Mouse (Mus musculus) cerebellum, adult 2 months (tissue): ENCODE measurements around the gene Cpsf4l. TPM values are rescaled to one million over a fixed set of nuclear protein-coding genes. Genes with fewer than 3 reads are reported as not detected.
A peak's percentile ranks its signal among the peaks of the same experiment; 100 is the strongest.
"Not testable (repeated sequence)": the region's sequence is repeated elsewhere in the genome, so short reads cannot be mapped to it uniquely, and the experiment has no call there.

ENCODE experiments used
- DNase-seq, 2 experiments: peaks; one replicate each; pipeline ENCODE4 v3.0.0; 2021
- H3K27ac ChIP-seq: fragments of 200-500 bp; 2 replicates; pipeline ENCODE4 v1.5.1; 2012; ENCODE audit warnings: low read length, control low read depth, inconsistent platforms; ENCODE audit not compliant: insufficient read depth
- H3K27me3 ChIP-seq: fragments of 200-500 bp; 2 replicates; pipeline ENCODE4 v1.6.1; 2012; ENCODE audit warnings: inconsistent platforms, mild to moderate bottlenecking, low read length, moderate library complexity; ENCODE audit not compliant: control insufficient read depth, insufficient read depth
- H3K4me1 ChIP-seq: fragments of 200-500 bp; 2 replicates; pipeline ENCODE4 v1.6.1; 2011; ENCODE audit warnings: low read length; ENCODE audit not compliant: control insufficient read depth, insufficient read depth
- H3K4me3 ChIP-seq: fragments of 200-500 bp; replicated peaks from 2 replicates; pipeline ENCODE3; 2011; ENCODE audit warnings: mild to moderate bottlenecking, low read depth, low read length, control low read depth; ENCODE audit not compliant: insufficient read depth
- CTCF ChIP-seq: fragments of 200-500 bp; IDR thresholded peaks from 2 replicates; pipeline ENCODE4 v1.5.1; 2011; ENCODE audit warnings: low read depth, mild to moderate bottlenecking, control low read depth, low read length, moderate library complexity, borderline replicate concordance; ENCODE audit not compliant: insufficient read depth
- POLR2A ChIP-seq: fragments of 200-500 bp; IDR thresholded peaks from 2 replicates; pipeline ENCODE4 v1.6.1; 2011; ENCODE audit warnings: low read length, control low read depth, borderline replicate concordance; ENCODE audit not compliant: insufficient read depth
- WGBS: fragments of 180-500 bp; shearing (Covaris S2); methylation state at CpG from one replicate; pipeline ENCODE4 v1.1.7; 2018; 5-methylcytosine and 5-hydroxymethylcytosine counted together
- polyA plus RNA-seq: library from polyadenylated mRNA; depleted of rRNA; stranded (reverse); fragments of >200 nt; gene quantifications from 2 replicates; pipeline ENCODE4 v1.2.3, GENCODE M21; 2012

Cpsf4l gene
- polyA plus RNA-seq, 1 experiment, result 7.5 TPM

DNA sequence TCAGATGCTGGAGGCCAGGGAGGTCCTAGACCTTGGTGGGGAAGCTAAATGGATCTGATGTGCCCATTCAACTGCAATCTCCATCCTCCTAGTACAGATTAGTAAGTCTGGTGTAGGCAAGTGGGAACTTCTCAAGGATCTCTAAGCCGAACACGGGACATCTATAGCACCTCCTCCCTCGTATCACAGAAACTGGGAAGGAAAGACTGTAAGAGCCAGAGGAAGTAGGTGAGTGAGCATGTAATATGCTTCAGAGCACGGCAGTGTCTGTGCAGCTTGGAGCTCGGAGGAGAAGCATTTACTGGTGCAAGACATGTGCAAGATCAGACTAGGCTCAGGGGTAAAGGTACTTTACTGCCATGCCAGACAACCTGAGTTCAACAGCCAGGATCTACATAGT, 41.0 kb downstream of the Cpsf4l start:
- Histone ChIP-seq H3K27me3 (no peaks in the 10 kb centered on the region), H3K4me1 (peaks cover 24% of the 10 kb centered on the region), H3K27ac (no peak overlapping the region), H3K4me3 (no peak overlapping the region)
- no peak for DNase-seq
- WGBS, result 76% methylated on average over 5 of the region's 5 CpGs
- no peak for TF ChIP-seq POLR2A
- no peak for TF ChIP-seq CTCF

DNA sequence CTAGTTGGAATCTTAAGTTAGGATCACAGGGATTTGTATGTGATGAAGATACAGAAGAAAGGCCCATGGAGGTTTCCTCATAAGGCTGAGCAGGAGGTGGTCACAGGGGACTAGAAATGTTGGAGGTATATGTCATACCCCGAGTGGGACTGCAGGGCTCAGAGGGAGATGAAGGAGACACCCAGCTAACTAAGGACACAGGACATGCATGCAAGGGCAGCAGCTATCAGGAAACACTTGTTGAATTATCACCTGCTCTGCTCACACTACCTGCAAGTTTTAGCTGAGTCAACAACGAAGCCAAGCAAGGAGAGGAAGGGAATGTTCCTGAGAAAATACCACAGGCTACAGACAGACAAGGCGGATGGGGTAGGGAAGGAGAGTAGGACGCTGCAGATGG, 42.1 kb downstream of the Cpsf4l start:
- peaks cover 18% of the 10 kb centered on the region for H3K4me1 ChIP-seq
- no peak overlapping the region for H3K4me3 ChIP-seq
- no peaks in the 10 kb centered on the region for H3K27me3 ChIP-seq
- WGBS, result 73% methylated on average over 4 of the region's 4 CpGs
- no peak for TF ChIP-seq POLR2A
- TF ChIP-seq CTCF, result no peak
- H3K27ac ChIP-seq, result no peak overlapping the region
- peak in 1 of 2 experiments; percentile 14 for DNase-seq

DNA sequence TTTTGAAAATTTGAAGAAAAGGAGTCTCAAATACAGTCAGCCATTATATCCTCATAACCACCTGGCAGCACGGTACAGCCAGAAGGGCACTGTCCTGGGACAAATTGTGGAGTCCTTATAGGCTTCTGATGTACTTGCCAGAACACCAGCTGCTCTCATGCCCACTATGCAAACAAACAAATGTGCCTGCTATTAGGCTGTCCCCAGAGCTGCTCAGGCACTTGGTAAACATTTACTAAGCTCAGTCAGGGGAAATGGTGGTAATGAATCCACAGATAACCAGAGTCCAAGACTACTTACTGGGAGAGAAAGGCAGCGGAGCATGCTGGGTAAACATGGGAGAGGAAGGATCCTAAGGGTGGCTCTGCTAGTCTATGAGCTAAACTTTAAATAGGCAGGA, 42.7 kb downstream of the Cpsf4l start:
- DNase-seq, result peak in 1 of 2 experiments; percentile 16
- H3K27me3 ChIP-seq, result no peaks in the 10 kb centered on the region
- H3K27ac ChIP-seq, result no peak overlapping the region
- TF ChIP-seq POLR2A (no peak), CTCF (no peak)
- peaks cover 18% of the 10 kb centered on the region for H3K4me1 ChIP-seq
- H3K4me3 ChIP-seq, result no peak overlapping the region
- 33% methylated on average over 2 of the region's 2 CpGs for WGBS

DNA sequence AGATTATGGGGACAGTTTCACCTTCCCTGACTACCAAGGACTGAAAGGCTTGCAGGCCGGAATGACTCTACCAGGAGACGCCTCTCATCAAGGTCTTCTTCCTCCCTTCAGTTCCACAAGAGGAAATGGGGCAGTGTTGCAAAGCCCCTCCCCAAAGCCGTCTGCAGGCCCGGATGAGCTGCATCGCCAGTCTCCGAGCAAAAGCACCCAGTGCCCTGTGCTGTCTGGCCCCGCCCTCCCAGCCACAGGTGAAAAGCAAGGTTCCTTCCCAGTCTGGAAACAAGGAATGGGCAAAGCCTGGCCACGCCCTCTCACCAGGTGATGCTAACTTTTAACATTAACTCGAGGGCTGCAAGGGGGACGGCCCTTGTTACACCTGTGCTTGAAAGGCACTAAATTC, 43.2 kb downstream of the Cpsf4l start:
- 54% methylated on average over 10 of the region's 10 CpGs for WGBS
- H3K27ac ChIP-seq, result no peak overlapping the region

DNA sequence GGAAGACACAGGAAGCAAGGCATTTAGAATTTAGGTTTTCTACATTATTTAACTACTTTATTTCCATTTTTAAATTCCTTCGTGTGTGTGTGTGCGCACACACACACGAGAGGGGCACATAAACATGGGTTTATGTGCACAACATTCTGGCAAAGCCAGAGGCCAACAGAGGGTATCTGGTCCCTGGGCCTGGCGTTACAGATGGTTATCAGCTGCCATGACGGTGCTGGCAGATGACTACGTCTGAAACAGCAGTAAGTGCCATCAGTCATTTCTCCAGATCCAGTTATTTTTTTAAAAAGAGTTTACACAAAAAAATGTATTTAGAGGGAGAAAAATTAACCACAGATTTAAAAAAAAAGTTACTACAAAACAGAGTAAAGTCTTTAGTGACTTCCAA, 43.6 kb downstream of the Cpsf4l start:
- Histone ChIP-seq H3K27ac (no peak overlapping the region), H3K4me1 (peaks cover 23% of the 10 kb centered on the region), H3K27me3 (no peaks in the 10 kb centered on the region), H3K4me3 (no peak overlapping the region)
- DNase-seq, result no peak
- WGBS, result 47% methylated on average over 6 of the region's 6 CpGs
- TF ChIP-seq POLR2A, result no peak
- TF ChIP-seq CTCF, result no peak

More for the DNA sequence above, 43.2 kb downstream of the Cpsf4l start:
- TF ChIP-seq POLR2A (no peak), CTCF (no peak)
- Histone ChIP-seq H3K4me1 (peaks cover 18% of the 10 kb centered on the region), H3K4me3 (no peak overlapping the region), H3K27me3 (no peaks in the 10 kb centered on the region)
- peak in 1 of 2 experiments; percentile 25 for DNase-seq

DNA sequence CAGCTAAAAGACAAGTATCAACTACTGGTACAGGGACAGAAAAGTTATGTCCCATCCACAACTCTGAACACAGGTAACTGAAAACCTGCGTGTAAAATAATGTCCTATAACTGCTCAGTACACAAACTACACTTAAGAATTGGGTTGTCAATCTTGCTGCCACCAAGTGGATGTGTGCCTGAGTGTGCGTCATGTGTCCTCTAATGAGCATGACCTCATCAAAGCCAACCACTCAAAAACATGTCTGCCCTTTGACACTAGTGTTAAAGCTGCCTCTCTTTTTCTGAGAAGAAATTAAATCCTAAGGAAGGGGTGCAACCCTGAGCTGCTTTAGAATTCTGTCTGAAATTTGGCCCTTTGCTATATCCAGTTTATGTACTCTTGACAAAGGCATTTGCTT, 45.5 kb downstream of the Cpsf4l start:
- Histone ChIP-seq H3K4me1 (peaks cover 26% of the 10 kb centered on the region), H3K27me3 (no peaks in the 10 kb centered on the region), H3K4me3 (no peak overlapping the region), H3K27ac (no peak overlapping the region)
- DNase-seq, result no peak
- WGBS, result 66% methylated on average over 2 of the region's 2 CpGs
- TF ChIP-seq CTCF (no peak), POLR2A (no peak)

DNA sequence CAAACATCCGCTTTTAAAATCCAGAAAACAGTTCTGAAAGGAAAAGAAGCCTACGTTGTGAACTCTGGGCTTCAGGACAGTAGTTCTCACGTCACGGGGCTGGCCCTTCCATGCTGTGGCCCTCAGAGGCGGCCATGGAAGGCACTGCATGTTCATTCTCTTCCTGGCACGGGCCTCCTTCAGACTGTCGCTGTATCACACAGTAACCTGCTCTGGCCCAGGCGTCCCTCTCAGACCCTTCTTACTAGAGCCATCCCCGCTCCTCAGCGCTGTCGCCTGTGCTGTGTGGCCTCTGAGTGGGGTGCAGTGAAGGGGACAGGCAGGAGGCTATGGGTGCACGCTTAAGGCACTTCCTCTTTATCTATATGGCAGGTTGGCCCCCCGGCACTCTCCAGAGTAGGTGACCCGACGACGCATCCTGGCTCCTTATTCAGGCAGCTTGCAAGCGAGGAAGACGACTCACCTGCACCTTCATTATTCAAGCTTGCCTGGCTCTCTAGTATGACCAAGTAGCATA, 47.9 kb downstream of the Cpsf4l start:
- H3K27ac ChIP-seq, result no peak overlapping the region
- WGBS, result 72% methylated on average over 18 of the region's 18 CpGs
- TF ChIP-seq POLR2A (no peak), CTCF (no peak)
- peaks cover 22% of the 10 kb centered on the region for H3K4me1 ChIP-seq
- no peaks in the 10 kb centered on the region for H3K27me3 ChIP-seq
- DNase-seq, result peak in 1 of 2 experiments; percentile 31
- no peak overlapping the region for H3K4me3 ChIP-seq

DNA sequence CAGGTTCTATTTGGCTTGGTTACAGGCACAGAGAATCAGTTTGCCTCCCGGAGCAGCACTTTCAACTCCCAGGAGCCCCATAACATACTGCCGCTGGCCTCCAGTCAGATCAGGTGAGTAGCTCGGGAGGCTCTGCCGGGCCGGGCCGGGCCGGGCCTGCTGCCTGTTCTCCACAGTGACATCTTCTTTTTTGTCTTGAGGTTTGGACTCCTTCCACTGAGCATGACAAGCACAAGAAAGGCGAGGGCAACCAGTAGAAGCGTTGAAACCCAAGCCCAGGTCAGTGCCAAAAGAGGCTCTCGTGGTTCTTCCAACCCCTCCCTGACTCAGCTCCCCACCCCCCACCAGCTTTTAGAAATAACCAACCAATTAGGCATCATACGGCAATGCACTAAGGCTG, 48.9 kb downstream of the Cpsf4l start:
- H3K27ac ChIP-seq, result no peak overlapping the region
- H3K4me1 ChIP-seq, result peaks cover 27% of the 10 kb centered on the region
- no peak overlapping the region for H3K4me3 ChIP-seq
- H3K27me3 ChIP-seq, result no peaks in the 10 kb centered on the region
- WGBS, result 10% methylated on average over 11 of the region's 11 CpGs
- no peak for TF ChIP-seq CTCF
- TF ChIP-seq POLR2A, result no peak
- DNase-seq, result peak; percentile 50 to 64

DNA sequence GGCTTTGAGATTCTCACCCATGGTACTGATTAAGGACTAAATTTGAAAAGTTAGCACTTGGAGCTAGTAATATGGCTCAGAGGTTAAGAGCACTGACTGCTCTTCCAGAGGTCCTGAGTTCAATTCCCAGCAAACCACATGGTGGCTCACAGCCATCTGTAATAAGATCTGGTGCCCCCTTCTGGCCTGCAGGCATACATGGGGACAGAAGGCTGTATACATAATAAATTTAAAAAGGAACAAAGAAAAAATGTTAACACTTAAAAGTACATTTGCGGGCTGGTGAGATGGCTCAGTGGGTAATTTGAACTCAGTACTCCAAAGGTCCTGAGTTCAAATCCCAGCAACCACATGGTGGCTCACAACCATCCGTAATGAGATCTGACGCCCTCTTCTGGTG, 49.6 kb downstream of the Cpsf4l start:
- not testable (repeated sequence) for DNase-seq, H3K4me3 ChIP-seq, H3K27ac ChIP-seq, H3K27me3 ChIP-seq
- WGBS, result 97% methylated on average over 3 of the region's 3 CpGs
- H3K4me1 ChIP-seq, result peaks cover 34% of the 10 kb centered on the region
